Mouse (Mus musculus): ENCODE results near the gene Gad1. TPM values are rescaled to one million over a fixed set of nuclear protein-coding genes. Genes with fewer than 3 reads are reported as not detected.
"Not testable (repeated sequence)": the region's sequence is repeated elsewhere in the genome, so short reads cannot be mapped to it uniquely, and the experiment has no call there.

Gad1 gene
- total RNA-seq (2021) = 1 to 10 TPM; 1.2 to 2.9 TPM
- long read RNA-seq, experiment 1, partial matches to known transcripts = 2 of 4 reads
- long read RNA-seq, experiment 1, other reads (novel, unspliced or antisense) = 2 of 4 reads
- long read RNA-seq, experiment 2 = 0 reads

GRCm38 (mm10) chr2:70552772-70553171 lies at the start of gene Gad1:
Gene Gad1, plus strand, starts transcription at chr2:70553072.
- DNase-seq = no peak
- no peak within 1 kb of the TSS for H3K27ac ChIP-seq
- intact Hi-C loops (cut with DNase I) = no loop called here
- no peak for TF ChIP-seq CTCF (IDR thresholded peaks at IDR 0.05)
- no peak within 1 kb of the TSS for H3K4me3 ChIP-seq

DNA sequence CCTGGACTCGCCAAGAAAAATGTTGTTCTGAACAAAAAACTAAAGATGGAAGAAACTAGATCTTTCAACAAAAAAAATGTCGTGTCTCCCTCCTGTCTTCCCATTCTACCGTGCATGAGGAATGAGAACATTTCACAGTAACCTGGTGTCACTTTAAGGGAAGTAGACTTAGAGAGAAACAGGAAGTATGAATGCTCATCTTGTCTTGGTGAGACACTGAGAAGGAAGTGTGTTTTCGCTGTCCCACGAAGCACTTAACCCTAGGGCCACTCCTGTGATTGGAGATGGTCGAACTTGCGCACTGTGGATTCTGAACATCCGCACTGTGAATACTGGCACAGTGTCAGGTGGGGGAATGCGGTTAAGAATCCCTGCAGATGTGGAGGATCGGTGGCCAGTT lies 49.4 kb upstream of the Gad1 start:
- intact Hi-C loops (cut with DNase I) = no loop called here
- TF ChIP-seq CTCF (IDR thresholded peaks at IDR 0.05) = no peak
- no peak for DNase-seq
- H3K4me3 ChIP-seq = no peak overlapping the region
- no peak overlapping the region for H3K27ac ChIP-seq

DNA sequence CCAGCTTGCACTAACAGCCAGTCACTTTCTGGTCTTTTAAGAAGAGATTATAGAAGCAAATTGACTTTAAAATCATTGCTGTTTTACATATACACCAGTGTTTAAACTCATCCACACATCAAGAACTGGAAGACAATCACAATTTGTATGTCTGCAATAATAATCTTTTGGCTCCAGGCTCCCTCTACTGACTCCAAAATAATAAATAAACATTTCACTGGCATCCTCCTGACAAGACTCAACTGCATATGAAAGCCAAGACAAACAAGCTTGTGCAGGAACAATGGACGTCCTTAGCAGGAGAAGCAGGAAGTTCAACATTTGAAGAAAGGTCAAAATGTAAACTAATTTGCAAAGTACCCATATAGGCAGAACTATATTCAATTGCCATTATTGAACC lies 47.6 kb upstream of the Gad1 start:
- intact Hi-C loops (cut with DNase I) = no loop called here
- H3K4me3 ChIP-seq = no peak overlapping the region
- H3K27ac ChIP-seq = no peak overlapping the region
- no peak for TF ChIP-seq CTCF (IDR thresholded peaks at IDR 0.05)
- no peak for DNase-seq

GRCm38 (mm10) chr2:70505896-70506295 lies 47.0 kb upstream of the Gad1 start:
- intact Hi-C loops (cut with DNase I) = no loop called here
- Histone ChIP-seq H3K4me3 (no peak overlapping the region), H3K27ac (no peak overlapping the region)

GRCm38 (mm10) chr2:70506372-70506771 lies 46.5 kb upstream of the Gad1 start:
- H3K4me3 ChIP-seq = no peak overlapping the region
- intact Hi-C loops (cut with DNase I) = no loop called here
- no peak for DNase-seq
- no peak for TF ChIP-seq CTCF (IDR thresholded peaks at IDR 0.05)
- no peak overlapping the region for H3K27ac ChIP-seq

More at GRCm38 (mm10) chr2:70505896-70506295, 47.0 kb upstream of the Gad1 start:
- no peak for DNase-seq
- TF ChIP-seq CTCF (IDR thresholded peaks at IDR 0.05) = no peak

DNA sequence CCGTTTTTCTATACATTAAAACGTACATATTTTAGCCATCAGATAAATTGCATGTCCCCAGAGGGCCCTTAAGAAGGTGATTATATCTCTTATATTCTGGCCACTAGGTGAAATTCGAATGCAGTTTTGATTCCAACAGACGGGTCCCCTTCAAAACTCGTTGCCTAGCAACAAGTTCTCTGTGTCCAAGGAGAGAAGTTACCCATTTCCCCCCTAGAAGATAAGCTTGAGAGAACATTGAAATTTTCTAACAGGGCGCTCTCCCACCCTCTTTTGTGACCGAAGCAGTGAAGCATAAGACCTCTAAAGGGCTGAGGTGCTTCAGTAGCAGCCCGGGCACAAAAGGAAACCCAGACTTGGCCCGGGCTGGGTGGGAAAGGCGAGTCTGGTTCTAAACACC lies 44.4 kb upstream of the Gad1 start, which contains the start of gene Erich2:
TSS of gene Erich2 (plus strand) at position 324 of the 400 bp plus-strand sequence.
- Histone ChIP-seq H3K4me3 (peak within 1 kb of the TSS; percentile 70), H3K27ac (no peak within 1 kb of the TSS)
- DNase-seq = no peak
- intact Hi-C loops (cut with DNase I) = no loop called here
- no peak for TF ChIP-seq CTCF (IDR thresholded peaks at IDR 0.05)

GRCm38 (mm10) chr2:70509021-70509632 lies 43.7 kb upstream of the Gad1 start:
- peak; percentile 52 for TF ChIP-seq CTCF (IDR thresholded peaks at IDR 0.05)

DNA sequence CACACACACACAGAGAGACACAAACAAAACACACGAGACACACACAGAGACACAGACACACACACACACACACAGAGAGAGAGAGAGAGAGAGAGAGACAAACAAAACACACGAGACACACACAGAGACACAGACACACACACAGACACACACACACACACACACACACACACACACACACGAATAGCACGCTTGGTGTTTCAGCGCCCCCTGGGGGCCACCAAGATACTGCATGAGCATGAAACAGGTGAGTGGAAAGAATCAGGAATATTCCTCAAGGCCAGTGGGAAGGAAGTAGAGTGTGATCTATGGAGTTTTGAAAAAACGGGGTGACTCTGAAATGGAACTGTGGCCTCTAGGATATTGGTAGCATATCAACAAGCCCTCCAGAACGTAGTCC lies 14.6 kb upstream of the Gad1 start:
- TF ChIP-seq CTCF (IDR thresholded peaks at IDR 0.05) = peak; percentile 50
- intact Hi-C loops (cut with DNase I); H3K4me3 ChIP-seq; H3K27ac ChIP-seq: not testable (repeated sequence)
- peak; percentile 33 for DNase-seq

More at GRCm38 (mm10) chr2:70509021-70509632, 43.7 kb upstream of the Gad1 start:
- H3K27ac ChIP-seq = no peak overlapping the region
- peak; percentile 72 for DNase-seq
- peak overlapping the region; percentile 70 for H3K4me3 ChIP-seq
- intact Hi-C loops (cut with DNase I) = no loop called here

- intact Hi-C loops (cut with DNase I) = no loop called here
- Histone ChIP-seq H3K4me3 (no peak overlapping the region), H3K27ac (no peak overlapping the region)
- no peak for DNase-seq
- no peak for TF ChIP-seq CTCF (IDR thresholded peaks at IDR 0.05)
These were observed 2.2 kb upstream of the Gad1 start for GRCm38 (mm10) chr2:70550671-70551070.

DNA sequence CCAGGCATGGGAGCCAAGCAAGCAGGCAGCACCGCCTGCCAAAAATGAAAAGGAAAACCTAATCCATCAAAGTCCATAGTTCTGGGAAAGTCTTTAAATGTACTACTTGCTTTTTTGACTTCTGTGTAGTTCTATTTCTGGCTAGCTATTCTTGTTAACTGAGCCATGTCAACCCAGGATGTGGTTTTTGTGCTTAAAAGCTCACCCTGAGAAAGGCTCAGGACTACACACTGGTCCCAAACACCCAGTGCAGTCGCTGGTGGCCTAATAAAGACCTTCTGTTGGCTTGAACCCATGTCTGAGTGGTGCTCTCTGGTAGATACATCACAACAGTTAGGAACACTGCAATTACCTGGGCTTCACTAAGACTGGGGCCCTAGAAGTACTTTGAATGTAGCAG lies 1.4 kb upstream of the Gad1 start:
- Histone ChIP-seq H3K27ac (no peak overlapping the region), H3K4me3 (no peak overlapping the region)
- intact Hi-C loops (cut with DNase I) = no loop called here
- no peak for DNase-seq
- TF ChIP-seq CTCF (IDR thresholded peaks at IDR 0.05) = no peak

DNA sequence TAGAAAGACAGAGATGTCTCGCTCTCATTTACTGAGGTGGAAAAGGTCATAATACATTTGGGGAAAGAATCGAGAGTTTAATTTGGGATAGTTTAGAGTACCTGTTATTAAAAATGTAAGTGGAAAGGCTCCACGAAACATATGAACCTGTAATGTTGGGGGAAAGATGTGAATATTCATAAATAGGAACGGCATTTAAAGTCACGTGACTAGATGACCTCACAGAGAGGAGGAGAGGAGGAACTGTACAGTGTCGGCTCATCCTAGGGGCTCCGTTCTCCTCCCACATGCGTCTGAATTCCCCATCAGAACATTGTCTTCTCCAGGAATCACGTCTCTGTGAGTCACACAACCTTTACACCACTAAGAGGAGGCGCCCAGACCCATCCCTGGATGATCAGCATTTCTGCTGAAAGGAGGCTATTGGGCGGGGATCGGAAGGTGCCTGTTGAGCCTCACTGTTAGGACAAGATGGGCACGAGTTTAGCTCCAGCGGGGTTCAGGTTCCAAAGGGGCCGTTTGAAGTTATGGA lies 739 bp upstream of the Gad1 start:
- no peak overlapping the region for H3K4me3 ChIP-seq
- TF ChIP-seq CTCF (IDR thresholded peaks at IDR 0.05) = no peak
- DNase-seq = no peak
- intact Hi-C loops (cut with DNase I) = no loop called here
- no peak overlapping the region for H3K27ac ChIP-seq

DNA sequence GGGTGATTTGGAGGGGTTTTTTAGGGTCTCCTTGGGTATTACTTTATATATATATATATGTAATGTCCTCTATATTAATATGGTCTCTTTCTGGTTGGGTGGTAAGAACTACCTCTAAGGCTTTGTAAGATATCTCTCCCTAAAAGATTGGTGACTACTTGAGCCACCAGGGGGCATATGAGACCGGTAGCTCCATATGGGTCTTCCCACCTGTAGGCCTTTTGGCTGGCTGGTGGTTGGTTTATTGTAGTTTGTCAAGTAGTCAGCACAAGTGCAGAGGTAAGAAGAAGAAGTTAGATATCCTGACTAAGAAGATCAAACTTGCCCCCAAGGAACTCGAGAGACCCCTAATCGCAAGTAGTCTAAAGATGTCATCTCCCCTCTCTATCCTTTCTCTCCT lies 954 bp downstream of the Gad1 start:
- no peak overlapping the region for H3K27ac ChIP-seq
- no peak overlapping the region for H3K4me3 ChIP-seq
- no peak for TF ChIP-seq CTCF (IDR thresholded peaks at IDR 0.05)
- DNase-seq = no peak
- intact Hi-C loops (cut with DNase I) = no loop called here

DNA sequence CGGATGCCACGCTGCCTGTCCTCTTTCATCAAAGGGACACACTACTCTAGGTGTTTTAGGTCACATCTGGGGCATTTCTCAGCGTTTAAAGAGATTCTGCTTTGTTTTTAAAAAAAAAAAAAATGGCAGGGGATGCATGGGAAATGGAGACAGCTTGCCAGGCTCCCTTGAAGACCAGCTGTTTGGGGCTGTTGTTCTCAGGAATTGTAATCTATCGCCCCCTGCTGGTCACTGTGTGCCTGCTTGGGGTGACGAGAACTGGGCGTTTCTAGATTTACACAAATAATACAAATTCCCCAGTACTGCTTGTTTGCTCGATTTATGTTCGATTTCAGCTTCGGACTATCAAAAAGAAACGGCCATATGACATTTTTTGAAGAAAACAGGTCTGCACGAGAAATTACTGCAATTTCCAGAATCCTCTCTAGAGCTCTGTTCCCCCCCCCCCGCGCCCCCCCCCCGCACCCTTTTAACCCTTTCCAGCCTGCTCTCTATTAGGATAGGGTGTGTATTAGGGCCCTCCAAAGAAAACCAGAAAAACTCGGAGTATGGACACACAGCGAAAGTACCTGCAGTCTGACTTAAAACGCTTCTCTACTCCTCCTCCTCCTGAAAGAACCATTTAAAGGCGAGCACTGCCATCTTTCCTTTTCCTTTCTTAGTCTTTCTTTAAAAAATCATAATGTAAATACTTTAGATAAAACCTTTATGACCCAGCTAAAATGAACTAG lies 5.4 kb downstream of the Gad1 start:
- intact Hi-C loops (cut with DNase I) = loop anchor here (5.0 kb wide), 1 partner anchor 331 kb away; no protein-coding TSS in a partner anchor
- H3K27ac ChIP-seq = no peak overlapping the region
- TF ChIP-seq CTCF (IDR thresholded peaks at IDR 0.05) = peak; percentile 84
- no peak overlapping the region for H3K4me3 ChIP-seq
- DNase-seq = peak; percentile 61
